Mouse (Mus musculus) hematopoietic stem cell, adult 5-6 weeks (primary cell): ENCODE results near the gene 1700029H14Rik. TPM values are rescaled to one million over a fixed set of nuclear protein-coding genes. Genes with fewer than 3 reads are reported as not detected.

Experiments used
- ATAC-seq, 2 experiments: fragments of 125-278 bp in 1 of 2; replicated peaks in 1 of 2; 2 replicates each; pipeline ENCODE4 v1.8.0; 2016 to 2017; ENCODE audit warnings: inconsistent platforms in 2 of 2, mild to moderate bottlenecking in 2 of 2, moderate number of reproducible peaks in 2 of 2, low read depth in 1 of 2, moderate TSS enrichment in 1 of 2; ENCODE audit not compliant: low FRiP score in 2 of 2, poor library complexity in 2 of 2, severe bottlenecking in 2 of 2, insufficient read depth in 1 of 2, low TSS enrichment in 1 of 2
- total RNA-seq: library from RNA; stranded (forward); fragments of 172-1452, 232-1000 nt; gene quantifications from 2 replicates; pipeline ENCODE4 v1.2.3, GENCODE M21; 2017

Gene 1700029H14Rik
- total RNA-seq: 0.38 TPM in 1 of 2 replicates, not detected in the other

- peak; percentile 88 to 90 for ATAC-seq
Measured at GRCm38 (mm10) chr8:13562118-13562517, at the start of gene 1700029H14Rik. Gene 1700029H14Rik, minus strand, starts transcription at chr8:13562461.

GRCm38 (mm10) chr8:13611702-13612101, 49.4 kb upstream of the 1700029H14Rik start:
- ATAC-seq: no peak

- no peak for ATAC-seq
Measured at GRCm38 (mm10) chr8:13609971-13610370, 47.7 kb upstream of the 1700029H14Rik start.

- no peak for ATAC-seq
Measured at GRCm38 (mm10) chr8:13608946-13609345, 46.7 kb upstream of the 1700029H14Rik start.

- ATAC-seq: no peak
Measured at GRCm38 (mm10) chr8:13605920-13606480, 43.7 kb upstream of the 1700029H14Rik start.

- no peak for ATAC-seq
Measured at GRCm38 (mm10) chr8:13602621-13603020, 40.4 kb upstream of the 1700029H14Rik start.

- peak; percentile 62 to 68 for ATAC-seq
Measured at GRCm38 (mm10) chr8:13601166-13601565, 38.9 kb upstream of the 1700029H14Rik start.

- ATAC-seq: no peak
Measured at GRCm38 (mm10) chr8:13600716-13601115, 38.5 kb upstream of the 1700029H14Rik start.

- peak; percentile 72 to 79 for ATAC-seq
Measured at GRCm38 (mm10) chr8:13600204-13600603, 37.9 kb upstream of the 1700029H14Rik start.

GRCm38 (mm10) chr8:13597777-13598176, 35.5 kb upstream of the 1700029H14Rik start:
- ATAC-seq: no peak

GRCm38 (mm10) chr8:13595861-13596260, 33.6 kb upstream of the 1700029H14Rik start:
- ATAC-seq: no peak

- peak; percentile 90 to 94 for ATAC-seq
Measured at GRCm38 (mm10) chr8:13594884-13595323, 32.6 kb upstream of the 1700029H14Rik start.

- ATAC-seq: no peak
Measured at GRCm38 (mm10) chr8:13593340-13593739, 31.1 kb upstream of the 1700029H14Rik start.

GRCm38 (mm10) chr8:13591246-13591645, 29.0 kb upstream of the 1700029H14Rik start:
- ATAC-seq: no peak

GRCm38 (mm10) chr8:13589071-13589470, 26.8 kb upstream of the 1700029H14Rik start:
- ATAC-seq: no peak

- ATAC-seq: no peak
Measured at GRCm38 (mm10) chr8:13584652-13585051, 22.4 kb upstream of the 1700029H14Rik start.

- no peak for ATAC-seq
Measured at GRCm38 (mm10) chr8:13577869-13578268, 15.6 kb upstream of the 1700029H14Rik start.

GRCm38 (mm10) chr8:13571999-13572398, 9.7 kb upstream of the 1700029H14Rik start:
- ATAC-seq: no peak

- no peak for ATAC-seq
Measured at GRCm38 (mm10) chr8:13557526-13557925, 4.7 kb downstream of the 1700029H14Rik start.
